Mouse (Mus musculus) megakaryocyte-erythroid progenitor cell, adult 5-6 weeks (primary cell): Measurements from ENCODE around the gene Pdcd2. TPM values are rescaled to one million over a fixed set of nuclear protein-coding genes. Genes with fewer than 3 reads are reported as not detected.
"Not testable (repeated sequence)": the region's sequence is repeated elsewhere in the genome, so short reads cannot be mapped to it uniquely, and the experiment has no call there.

Source experiments
- ATAC-seq: replicated peaks from 2 replicates; pipeline ENCODE4 v1.8.0; 2016; ENCODE audit warnings: mild to moderate bottlenecking, inconsistent platforms; ENCODE audit not compliant: severe bottlenecking, poor library complexity, low FRiP score, low TSS enrichment
- total RNA-seq, 2 experiments: library from RNA; stranded (forward) in 1 of 2; stranded (reverse) in 1 of 2; fragments of 200-1000, 215-1000 nt in 1 of 2; fragments of >200 nt in 1 of 2; fragmentation: Nextera tagmentation in 1 of 2; gene quantifications; 2 replicates each; pipeline ENCODE4 v1.2.3; 2014 to 2017

The Pdcd2 gene
- total RNA-seq (2014; fragmentation: Nextera tagmentation) = 59.7 and 79.5 TPM in 2 replicates
- 142 and 152 TPM in 2 replicates for total RNA-seq (2017)

DNA sequence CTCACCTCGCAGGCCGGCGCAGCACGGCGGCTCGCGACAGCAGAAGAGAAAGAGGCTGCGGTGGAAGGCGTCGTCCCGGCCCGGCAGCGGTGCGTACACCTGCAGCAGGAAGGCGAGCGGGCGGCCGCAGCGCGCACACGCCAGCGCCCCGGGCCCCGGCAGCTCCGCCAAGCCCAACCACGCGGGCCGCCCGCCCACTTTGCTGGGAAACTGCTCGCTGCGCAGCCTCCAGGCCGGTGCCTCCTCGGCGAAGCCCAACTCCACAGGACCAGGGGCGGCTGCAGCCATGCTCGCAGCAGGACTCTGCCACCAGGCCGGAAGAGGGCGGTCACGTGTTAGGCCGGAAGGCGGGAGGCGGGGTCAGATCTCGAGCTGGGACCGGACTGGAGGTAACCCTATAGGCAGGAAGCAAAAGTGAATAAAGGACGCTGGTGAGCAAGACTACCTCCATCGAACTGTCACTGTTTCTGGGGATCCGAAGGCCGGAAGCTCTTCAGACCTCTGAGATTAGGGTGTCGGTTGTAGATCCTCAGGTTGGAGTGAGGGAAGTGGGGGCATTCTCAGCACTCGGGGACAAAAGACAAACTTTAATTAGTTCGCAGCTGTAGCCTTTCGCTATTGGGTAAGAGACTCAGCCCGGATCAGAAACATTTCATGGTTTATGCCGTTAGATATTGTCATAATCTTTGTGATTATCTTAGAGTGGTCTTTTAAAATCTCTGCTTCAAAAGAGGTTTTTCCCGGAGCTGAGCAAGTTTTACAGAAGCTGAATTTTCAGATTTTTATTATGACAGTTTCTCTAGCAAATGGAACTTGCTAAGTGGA, at the start of gene Pdcd2:
Gene Pdcd2, minus strand, starts transcription at position 316 of the 825 bp plus-strand sequence.
- peak; percentile 99 for ATAC-seq

DNA sequence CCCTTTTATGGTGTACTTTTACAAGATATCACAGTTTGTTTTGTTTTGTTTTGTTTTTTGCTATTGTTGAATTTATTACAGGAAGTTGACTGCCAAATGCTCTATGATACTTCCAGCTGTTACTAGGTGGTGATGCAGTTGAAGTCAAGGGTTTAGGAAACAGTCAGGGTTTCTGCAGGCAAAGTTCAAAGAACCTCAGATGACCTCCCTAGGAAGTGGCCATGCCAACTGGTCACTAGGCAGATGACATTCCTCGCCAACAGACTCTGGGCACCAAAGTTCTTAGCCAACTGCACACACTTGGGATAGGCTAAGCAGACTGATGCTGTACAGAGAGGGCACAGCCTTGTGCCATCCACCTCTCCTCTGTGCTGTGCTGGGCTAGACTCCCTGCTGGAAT, 48.0 kb upstream of the Pdcd2 start:
- ATAC-seq = no peak

DNA sequence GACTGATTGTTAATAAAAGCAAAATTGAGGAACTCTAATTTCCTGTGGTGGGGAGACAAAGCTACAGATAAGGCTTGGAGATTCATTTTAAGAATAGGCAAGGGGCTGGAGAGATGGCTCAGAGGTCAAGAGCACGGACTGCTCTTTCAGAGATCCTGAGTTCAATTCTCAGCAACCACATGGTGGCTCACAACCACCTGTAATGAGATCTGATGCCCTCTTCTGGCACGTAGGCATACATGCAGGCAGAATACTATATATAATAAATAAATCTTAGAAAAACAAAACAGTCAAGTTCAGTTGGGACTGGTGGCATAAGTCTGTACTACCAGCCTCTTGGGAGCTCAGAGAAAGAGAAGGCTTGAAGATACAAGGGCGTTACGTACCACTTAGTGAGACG, 39.8 kb upstream of the Pdcd2 start:
- ATAC-seq = no peak

DNA sequence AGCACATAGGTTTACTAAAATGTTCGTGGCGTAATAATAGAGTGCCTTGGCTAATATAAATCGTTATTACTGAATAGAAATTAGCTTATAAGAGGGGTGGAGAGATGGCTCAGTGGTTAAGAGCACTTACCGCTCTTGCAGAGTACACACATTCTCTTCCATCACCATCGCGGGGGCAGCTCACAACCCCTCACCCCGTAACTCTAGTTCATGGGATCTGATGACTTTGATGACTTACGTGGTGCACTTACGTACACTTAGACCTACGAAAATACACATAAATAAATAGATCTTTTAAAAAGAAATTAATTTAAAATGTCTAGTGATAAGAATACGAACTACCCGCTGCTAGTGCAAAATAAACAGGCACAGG, 37.8 kb upstream of the Pdcd2 start:
- ATAC-seq = no peak

DNA sequence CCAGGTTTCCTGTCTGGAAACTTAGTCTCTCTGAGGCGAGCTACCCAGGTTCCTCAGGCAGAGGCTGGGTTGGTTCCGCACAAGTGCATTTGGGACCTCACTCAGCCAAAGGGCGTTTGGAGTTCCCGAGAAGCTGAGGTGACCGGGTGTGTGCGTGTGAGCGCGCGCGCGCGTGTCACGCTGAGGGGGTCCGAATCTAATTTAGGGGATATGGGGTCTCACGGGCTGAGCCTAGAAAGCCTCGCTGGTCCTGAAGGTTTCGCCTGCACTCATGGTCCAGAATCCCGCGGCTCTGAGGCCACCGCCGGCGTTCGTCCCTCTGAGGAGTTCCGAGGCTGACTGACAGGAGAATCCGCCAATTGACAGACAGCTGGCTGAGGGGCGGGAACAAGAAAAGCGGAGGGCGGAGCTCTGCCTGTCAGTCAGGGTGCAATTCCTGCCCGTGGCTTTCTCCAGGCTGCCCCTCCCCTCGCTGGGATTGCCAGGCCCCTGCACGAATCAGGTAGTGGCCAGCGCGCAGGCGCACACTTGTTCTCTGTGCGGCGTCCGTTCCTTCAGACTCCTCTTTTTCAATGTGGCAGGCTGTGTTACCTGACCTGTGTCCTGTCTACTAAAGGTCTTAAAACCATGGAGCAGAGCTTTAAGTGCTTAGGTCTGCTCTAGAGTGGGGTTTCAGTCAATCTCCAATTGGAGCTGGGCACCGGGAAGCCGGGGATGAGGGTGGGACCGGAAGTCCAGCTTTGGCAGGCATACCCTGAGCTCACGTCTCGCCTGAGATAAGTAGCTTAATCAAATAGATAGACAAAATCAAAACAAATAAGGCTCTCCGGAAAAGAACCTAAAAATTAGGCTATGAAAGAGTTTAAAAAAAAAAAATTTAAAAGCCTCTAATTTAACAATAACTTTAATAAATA, 37.2 kb upstream of the Pdcd2 start, which contains the start of gene Prdm9:
Gene Prdm9, minus strand, starts transcription at position 341 of the 914 bp plus-strand sequence.
- ATAC-seq = peak; percentile 100

DNA sequence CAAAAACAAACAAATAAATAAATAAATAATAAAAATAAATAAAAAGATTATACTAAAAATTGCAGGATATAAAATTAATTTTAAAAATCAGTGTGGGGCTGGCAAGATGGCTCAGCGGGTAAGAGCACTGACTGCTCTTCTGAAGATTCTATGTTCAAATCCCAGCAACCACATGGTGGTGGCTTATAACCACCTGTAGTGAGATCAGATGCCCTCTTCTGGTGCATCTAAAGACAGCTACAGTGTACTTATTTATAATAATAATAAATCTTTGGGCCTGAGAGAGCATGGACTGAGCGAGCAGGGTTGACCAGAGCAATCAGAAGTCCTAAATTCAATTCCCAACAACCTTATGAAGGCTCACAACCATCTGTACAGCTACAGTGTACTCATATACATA, 32.8 kb upstream of the Pdcd2 start:
- ATAC-seq = no peak

DNA sequence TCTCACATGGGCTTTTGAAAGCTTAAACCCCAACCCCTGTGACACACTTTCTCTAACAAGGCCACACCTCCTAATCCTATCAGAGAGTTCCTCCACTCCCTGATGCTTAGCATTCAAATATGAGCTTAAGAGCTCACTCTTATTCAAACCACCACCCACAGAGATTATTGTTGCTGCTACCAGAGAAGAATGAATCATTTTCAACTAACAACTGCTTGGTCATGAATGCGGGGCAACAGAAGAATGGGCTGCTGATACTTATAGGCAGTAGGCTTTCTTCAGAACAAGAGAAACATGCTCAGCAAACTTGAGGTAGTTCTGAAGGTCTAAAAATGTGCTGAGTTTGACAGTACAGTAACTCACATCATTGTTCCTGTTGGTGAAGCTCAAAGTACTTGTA, 22.6 kb upstream of the Pdcd2 start:
- no peak for ATAC-seq

DNA sequence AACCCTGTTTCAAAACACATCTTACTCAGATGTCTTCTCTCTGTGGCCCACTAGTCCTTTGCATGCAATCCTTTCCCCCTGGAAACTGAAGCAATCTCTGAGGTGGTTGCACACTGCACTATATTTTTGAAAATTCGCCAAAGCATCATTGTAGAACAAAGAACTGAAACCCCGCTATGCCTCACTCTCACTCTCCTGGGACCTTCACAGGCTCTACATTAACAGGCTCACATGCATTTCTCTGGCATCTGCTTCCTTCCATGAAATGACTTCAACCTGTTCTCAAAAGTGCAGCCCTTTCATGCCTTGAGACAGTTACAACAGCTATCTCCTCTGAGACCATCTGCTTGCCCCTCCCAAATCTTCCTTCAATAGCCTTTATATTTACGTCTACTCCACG, 19.3 kb upstream of the Pdcd2 start:
- no peak for ATAC-seq

DNA sequence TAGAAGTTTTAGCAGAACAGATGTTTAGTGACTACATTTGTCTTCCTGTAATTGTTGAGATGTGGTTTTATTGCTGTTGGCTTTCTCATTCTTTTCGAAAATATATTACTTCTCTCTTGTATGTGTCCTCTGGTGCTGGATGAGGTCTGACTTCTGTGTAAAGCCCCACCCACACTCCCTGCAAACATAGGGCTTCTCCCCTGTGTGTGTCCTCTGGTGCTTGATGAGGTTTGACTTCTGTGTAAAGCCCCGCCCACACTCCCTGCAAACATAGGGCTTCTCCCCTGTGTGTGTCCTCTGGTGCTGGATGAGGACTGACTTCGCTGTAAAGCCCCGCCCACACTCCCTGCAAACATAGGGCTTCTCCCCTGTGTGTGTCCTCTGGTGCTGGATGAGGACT, 16.8 kb upstream of the Pdcd2 start:
- ATAC-seq = not testable (repeated sequence)

DNA sequence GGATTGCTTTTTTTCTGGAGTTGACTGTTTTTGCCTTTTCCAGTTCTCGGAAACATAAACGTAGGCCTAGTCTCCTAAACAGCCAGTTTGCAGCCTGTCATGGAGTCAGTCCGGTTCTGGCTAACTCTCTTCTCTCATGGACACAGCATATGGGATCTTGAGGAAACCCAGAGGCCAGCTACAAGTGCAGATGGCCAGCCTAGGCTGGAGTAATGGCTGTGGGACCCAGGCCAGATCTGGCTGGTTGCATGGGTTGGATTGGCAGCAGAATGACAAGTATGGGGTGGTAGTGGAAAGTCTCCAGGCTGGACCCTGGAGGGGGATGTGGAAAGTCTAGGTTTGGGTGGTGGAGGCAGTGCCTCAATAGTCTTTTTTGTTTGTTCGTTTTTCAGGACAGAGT, 13.2 kb upstream of the Pdcd2 start:
- no peak for ATAC-seq

DNA sequence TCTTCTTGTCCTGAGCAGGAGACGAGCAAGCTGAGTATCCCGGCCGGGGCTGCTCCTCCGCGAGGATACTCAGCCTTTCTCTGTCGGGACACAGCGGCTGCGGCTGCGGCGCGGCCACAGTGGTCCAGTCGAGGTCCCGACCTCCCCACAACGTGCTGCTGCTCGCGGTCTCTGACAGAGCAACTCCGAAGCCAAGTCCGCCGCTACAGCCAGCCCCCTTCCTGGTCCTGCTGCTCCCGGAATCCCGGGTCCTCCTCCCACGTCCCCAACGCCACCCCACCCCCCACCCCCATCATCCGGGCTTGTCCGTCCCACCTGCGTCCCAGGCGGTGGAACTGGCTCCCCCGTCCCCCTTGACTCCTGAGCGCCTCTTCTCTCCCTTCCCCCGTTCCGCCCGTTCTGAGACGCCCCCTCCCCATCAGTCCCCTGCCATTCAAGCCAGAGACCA, 9.4 kb upstream of the Pdcd2 start:
- peak; percentile 69 for ATAC-seq

DNA sequence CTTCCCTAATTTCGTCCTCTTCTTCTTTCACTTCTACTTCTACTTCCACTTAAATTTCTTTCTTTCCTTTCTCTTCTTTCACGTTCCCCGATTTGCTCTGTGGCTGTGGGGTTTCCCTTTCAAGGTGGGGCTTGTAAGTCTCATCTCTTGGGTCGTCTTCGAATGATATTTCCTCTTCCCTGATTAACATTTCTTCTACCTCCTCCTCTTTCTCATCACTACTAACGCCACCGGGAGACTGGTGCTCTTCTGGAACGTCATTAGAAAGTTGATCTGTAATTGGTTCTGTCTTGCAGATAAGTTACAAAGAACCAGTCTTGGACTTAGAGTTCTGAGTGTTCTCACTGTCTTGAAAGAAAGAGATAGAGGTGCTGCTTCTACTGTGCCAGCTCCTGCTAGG, 8.8 kb upstream of the Pdcd2 start:
- ATAC-seq = peak; percentile 25; the same call in 1 of the 2 replicates

DNA sequence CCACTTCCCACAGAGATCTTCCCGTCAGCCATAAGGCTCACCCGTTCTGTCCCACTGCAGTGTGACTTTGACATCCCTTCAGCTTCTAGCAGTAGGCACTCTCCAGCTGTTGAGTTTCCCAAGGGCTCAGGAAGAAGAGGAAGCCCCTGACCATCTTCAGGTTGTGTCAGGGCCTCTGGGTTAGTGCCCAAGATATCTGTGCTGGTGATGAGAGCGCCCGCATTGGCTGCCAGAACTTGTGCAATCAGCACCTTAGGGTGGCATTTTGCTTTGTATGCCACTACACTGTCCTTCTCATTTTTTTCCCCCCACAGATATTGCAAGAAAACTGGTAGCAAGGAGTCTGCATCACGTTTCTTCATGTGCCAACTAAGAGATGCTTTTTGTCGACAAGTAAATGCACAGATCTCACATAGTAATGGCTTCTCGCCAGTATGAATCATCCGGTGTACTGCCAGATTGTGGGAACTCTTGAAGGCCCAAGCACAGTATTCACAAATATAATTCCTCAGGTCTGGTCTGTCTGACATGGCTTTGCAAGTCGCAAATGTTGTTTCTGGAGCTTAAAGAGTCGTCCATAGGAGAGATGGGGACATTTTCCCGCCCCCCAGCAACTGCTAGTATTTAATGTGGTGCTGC, 8.2 kb upstream of the Pdcd2 start:
- ATAC-seq = no peak

DNA sequence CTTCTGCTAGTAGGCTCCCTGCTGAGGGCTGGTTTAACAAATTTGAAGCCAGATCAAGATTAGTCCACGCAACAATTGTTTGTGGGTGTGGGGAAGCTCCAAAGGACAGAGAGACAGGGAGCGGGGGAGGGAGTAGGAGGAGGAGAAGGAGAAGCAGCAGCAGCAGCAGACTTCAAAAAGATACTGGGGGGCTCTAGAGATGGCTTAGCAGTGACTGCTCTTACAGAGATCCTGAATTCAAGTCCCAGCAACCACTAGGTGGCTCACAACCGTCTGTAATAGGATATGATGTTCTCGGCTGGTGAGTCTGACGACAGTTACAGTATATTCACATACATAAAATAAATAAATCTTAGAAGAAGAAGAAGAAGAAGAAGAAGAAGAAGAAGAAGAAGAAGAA, 3.0 kb upstream of the Pdcd2 start:
- no peak for ATAC-seq

DNA sequence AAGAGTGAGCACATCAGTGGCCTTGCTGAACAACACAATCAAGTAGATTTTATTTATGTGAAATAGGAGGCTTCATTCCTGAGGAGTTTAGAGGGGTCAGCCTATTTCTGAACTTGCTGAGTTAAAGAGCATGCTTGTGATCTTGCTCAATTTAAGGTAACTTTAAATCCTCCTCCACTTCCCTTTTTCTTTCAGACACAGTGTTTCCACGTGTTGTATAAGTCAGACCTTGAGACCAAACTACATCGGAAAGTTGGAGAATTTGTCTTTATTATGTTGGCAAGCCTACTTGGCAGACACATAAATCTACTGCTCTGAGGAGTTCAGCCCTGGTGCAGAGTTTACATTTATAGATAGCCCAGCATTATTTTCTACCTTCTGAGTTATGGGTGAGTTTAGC, 1.8 kb upstream of the Pdcd2 start:
- ATAC-seq = no peak

DNA sequence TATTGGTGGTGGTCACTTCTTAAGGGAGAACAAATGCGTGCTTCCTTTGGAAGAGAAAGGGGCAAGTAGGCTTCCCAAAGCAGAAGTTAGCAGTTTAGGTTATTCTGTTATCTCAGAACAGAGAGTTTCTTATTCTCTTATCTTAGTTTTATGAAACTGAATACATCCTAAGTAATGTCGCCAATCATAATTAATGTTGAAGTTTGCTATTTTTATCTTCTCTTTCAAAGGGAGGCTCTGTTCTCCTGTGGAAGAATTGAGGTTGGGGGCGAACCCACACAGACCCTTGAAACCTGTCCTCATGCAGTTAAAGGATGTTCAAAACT, 673 bp upstream of the Pdcd2 start:
- ATAC-seq = no peak

DNA sequence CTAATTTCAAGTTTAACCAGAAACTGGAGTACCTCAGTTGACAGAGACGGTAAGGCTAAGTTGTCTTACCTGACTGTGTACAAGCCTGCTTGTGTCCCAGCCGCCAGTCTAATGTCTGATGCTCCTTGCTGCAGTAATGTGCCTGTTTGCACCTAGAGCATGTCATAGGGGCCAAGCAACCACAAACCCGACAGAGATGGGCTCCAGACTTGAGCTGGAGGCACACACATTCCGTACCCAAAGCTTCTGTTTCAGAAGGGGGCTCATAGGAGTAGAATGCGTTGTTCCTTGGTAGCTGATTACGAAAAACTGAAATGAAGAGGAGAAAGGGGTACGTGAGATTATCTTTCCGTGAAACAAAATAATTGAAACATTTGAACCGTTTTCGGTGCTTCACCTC, 797 bp downstream of the Pdcd2 start:
- no peak for ATAC-seq

DNA sequence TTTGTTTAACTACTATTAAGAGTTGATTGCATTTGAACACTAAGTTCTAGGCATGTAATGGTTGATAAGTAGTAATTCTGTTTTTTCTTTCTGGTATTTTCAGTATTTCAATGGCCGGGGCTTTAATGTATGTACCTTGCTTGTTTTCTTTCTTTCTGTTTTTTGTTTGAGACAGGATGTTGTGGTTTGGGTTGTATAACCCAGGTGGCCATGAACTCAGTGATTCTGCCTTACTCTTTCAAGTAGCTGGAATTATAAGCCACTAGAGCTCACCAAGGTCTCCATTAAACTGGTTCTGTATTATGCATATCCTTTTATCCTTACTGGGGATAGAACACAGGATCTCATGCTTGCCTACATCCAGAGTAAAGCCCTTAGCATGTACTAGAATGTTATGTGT, 8.3 kb downstream of the Pdcd2 start:
- ATAC-seq = no peak

DNA sequence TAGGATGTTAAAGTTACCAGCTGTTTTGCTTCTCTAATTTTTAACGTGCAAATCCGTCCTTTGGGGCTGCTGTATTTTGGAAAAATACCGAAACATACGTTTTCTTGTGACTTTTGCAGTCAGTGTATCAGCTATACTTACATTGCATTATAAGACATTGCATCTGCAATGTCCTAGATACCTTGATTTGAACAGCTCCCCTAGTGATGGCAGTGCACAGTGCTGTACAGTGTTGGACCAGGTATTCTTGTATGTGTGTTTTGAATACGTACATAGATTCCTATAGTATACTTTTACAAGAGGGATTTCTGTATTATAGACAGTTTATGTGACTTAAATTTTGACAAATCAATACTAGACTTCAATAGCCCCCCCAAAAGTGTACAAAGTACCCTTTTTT, 8.9 kb downstream of the Pdcd2 start:
- peak; percentile 62 for ATAC-seq

DNA sequence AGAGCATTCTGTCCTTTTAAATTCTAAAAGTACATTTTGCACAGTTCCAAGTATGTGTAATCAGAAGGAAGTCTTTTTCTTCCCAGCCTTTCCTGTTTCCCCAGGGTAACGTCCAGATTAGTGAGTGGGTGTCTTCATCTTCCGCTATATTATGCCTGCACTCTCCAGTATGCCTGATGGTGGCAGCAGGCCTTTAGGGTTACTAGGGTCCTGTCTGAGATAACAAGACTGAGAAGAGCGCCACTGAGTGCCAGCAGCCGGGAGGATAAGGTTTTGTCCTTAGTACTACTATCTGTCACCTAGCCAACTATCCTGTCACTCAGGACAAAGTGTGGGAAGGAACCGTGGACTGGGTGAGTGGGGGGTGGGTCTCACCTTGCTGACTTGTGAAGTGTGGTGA, 9.3 kb downstream of the Pdcd2 start:
- ATAC-seq = peak; percentile 76
